Mouse (Mus musculus) layer of hippocampus, adult 18-20 months (tissue): ENCODE data around the gene Bcl7c. TPM values are rescaled to one million over a fixed set of nuclear protein-coding genes. Genes with fewer than 3 reads are reported as not detected.
A peak's percentile ranks its signal among the peaks of the same experiment; 100 is the strongest.
"Not testable (repeated sequence)": the region's sequence is repeated elsewhere in the genome, so short reads cannot be mapped to it uniquely, and the experiment has no call there.

Source experiments
- DNase-seq, 2 experiments: peaks; one replicate each; pipeline ENCODE4 v3.0.0; 2022; ENCODE audit warnings: low spot score in 2 of 2
- long read RNA-seq: library from polyadenylated mRNA; stranded (forward); transcript quantifications from one replicate; pipeline ENCODE4 v2.0.0, GENCODE M21; 2021
- total RNA-seq, 2 experiments: library from RNA; stranded (reverse); gene quantifications; 2 replicates each; pipeline ENCODE4 v1.2.3; 2021

The Bcl7c gene
- 10 to 100 TPM; 34.4 to 34.6 TPM for total RNA-seq
- long read RNA-seq, transcript Bcl7c-201 (6 exons, 1,132 nt) = major isoform, 8 of 10 reads
- long read RNA-seq, partial matches to known transcripts = 0 of 10 reads
- long read RNA-seq, other reads (novel, unspliced or antisense) = 1 of 10 reads

DNA sequence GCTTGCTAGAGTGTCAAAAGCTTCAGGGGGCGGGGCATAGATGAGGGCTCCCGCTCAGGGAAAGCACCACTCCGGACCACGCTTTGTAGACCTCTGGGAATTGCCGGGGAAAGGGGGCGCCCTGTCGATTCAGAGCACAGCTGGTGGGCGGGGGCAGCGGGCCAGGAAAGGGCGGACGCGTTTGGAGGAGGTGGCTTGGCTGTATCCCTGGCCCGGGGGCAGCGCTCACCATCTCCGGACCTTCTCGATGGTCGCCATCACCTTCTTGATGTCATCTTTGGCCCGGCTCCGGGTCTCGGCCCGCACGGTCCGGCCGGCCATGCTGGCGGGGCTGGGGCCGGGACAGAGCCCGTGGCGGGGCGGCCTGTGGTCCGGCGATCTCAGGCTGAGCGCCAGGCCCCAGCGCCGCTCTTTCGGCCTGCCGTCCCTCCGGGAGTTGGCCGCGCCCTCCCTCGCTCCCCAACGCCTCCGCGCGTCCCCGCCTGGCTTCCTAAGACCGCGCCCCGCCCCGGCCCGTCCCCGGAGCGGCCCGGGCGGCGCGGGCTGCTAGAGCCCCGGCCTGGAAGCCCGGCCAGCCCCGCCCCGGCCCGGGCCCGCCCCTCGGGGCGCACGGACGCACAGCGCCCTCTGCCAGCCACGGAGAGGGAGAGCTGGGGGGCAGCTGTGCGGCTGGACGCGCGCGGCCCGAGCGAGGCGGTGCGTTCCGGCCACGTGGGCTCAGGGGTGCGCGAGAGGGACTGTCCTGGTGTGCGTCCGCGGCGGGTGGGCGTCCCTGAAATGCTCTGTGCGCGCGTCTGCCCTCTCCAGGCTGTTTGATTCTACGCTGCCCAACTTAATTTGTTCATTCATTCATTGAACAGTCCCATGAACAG, at the start of gene Bcl7c:
TSS of gene Bcl7c (minus strand) at position 727 of the 872 bp plus-strand sequence.
- peak; percentile 82 to 84 for DNase-seq

DNA sequence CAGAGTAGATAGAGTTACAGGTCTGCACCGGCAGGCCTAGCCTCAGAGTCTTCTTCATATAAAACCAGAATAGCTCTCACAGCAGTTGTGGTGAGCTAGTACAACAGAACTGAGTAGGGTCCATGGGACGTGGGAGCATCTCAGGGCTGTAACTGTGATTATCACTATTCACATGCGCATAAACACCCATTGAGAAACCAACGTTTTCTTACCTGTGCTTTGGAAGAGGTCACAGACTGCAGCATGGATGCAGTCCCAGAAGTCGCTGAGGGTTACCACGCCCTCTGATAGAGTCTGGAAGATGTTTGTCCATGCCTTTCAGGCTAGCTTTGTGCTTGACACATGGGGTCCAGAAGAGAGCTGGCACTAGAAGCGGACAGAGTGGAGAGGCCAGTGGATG, 45.0 kb upstream of the Bcl7c start:
- no peak for DNase-seq

GRCm38 (mm10) chr7:127753158-127753557, 44.4 kb upstream of the Bcl7c start:
- no peak for DNase-seq

DNA sequence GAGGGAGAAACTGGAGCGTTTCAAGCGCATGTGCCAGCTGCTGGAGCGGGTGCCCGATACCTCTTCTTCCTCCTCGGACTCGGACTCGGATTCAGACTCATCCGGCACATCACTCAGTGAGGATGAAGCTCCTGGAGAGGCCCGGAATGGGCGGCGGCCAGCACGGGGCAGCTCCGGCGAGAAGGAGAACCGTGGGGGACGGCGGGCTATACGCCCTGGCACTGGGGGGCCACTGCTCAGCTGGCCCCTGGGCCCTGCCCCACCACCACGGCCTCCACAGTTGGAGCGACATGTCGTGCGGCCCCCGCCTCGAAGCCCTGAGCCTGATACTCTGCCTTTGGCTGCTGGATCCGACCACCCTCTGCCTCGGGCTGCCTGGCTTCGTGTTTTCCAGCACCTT, 43.3 kb upstream of the Bcl7c start:
- no peak for DNase-seq

- DNase-seq = no peak
Measured at GRCm38 (mm10) chr7:127751619-127752018, 42.9 kb upstream of the Bcl7c start.

GRCm38 (mm10) chr7:127750131-127751127, 41.7 kb upstream of the Bcl7c start:
- DNase-seq = peak in 1 of 2 experiments; percentile 74

DNA sequence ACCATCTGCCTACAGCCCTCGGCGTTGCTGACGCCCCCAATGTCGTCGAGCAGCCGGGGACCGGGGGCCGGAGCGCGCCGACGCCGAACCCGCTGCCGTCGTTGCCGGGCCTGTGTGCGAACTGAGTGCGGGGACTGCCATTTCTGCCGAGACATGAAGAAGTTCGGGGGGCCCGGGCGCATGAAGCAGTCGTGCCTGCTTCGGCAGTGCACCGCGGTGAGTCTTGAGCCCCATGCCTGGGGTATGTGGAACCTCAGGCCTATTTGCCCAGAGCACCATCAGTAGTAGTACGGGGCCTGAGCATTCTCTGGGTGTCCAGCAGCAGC, 39.5 kb upstream of the Bcl7c start:
- DNase-seq = no peak

- DNase-seq = no peak
Measured at GRCm38 (mm10) chr7:127747559-127748234, 39.0 kb upstream of the Bcl7c start.

GRCm38 (mm10) chr7:127746494-127747491, 38.1 kb upstream of the Bcl7c start:
- no peak for DNase-seq

GRCm38 (mm10) chr7:127745652-127746493, 37.1 kb upstream of the Bcl7c start:
- DNase-seq = peak; percentile 98 to 99

DNA sequence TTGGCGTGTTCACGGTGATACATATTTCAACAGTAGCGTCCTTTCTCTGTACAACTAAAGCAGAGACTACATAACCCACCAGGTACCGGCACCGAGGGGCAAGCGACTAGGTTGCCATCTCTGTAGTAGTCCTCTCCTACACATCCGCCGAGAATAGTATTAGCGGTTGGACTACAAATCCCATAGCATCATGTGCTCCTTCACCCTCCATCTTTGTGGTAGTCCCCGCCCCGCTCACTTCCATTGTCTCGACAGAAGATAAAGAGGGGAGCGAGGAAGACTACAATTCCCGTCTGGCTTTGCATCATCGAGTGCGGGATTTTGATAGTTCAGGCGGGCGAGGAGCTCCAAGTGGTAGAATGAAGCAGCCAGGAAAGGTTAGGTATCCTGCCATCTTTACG, 36.5 kb upstream of the Bcl7c start:
- peak; percentile 95 to 98 for DNase-seq

GRCm38 (mm10) chr7:127744366-127745045, 35.8 kb upstream of the Bcl7c start, which contains the start of gene Fbxl19:
Gene Fbxl19, plus strand, starts transcription at chr7:127744543.
- DNase-seq = peak; percentile 67 to 83

GRCm38 (mm10) chr7:127732066-127732465, 23.3 kb upstream of the Bcl7c start, which contains the start of gene Ctf2:
Gene Ctf2, minus strand, starts transcription at chr7:127732166.
- DNase-seq = not testable (repeated sequence)

- no peak for DNase-seq
Measured at GRCm38 (mm10) chr7:127730170-127730569, 21.4 kb upstream of the Bcl7c start.

DNA sequence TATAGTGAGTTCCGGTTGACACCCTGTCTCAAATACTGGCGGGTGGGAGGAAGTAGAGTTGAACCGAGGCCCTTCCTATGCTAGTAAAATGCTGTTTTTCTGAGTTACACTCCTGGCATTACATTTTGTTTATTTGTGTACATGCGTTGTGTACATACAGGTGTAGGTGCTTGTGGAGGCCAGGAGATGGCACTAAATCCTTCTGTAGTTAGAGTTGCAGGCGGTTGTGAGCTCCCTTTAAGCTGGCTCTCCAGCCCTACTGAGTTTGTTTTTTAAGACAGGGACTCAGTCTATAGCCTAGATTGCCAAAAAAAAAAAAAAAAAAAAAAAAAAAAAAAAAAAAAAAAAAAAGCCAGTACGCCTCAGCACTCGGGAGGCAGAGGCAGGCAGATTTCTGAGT, 19.2 kb upstream of the Bcl7c start:
- no peak for DNase-seq

DNA sequence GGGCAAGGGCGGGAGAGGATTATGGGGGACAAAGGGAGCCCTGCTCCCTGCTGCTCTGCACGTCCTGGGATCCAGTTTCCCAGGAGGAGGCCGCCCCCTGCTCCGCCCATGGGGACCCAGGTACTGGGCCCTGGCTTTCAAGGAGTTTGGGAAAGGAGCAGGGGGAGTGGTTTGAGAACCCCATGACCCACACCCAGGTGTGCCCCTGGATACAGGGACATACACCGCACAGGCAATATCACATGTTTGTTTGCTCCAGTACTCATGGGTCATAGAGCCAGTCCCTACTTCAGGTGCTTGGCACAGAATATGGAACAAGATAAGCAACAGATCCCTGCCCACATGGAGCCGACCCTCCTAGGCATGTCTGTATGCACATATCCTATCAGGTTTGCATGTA, 17.2 kb upstream of the Bcl7c start:
- no peak for DNase-seq

GRCm38 (mm10) chr7:127725490-127725889, 16.8 kb upstream of the Bcl7c start:
- DNase-seq = no peak

DNA sequence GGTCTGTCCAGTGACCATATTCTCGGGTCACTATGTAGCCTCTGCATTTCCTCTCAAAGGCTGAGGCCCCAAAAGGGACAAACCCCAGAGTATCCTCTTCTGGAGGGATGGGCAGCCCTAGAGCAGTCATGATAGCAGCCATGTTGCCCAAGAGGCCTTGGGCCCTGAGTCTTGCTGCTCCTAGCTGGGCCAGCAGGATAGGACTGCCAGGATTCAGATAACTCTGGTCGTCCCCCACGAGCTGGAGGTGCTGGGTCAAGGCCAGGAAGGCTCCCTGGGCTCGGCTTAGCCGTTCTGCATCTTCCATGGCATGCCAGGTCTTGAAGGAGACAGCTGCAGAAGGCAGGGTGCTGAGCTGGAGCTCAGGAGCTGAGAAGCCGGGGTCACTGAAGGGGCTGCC, 10.5 kb upstream of the Bcl7c start:
- DNase-seq = no peak
